Mouse (Mus musculus) lung, postnatal 0 days (tissue): ENCODE data around the gene Serinc3. TPM values are rescaled to one million over a fixed set of nuclear protein-coding genes. Genes with fewer than 3 reads are reported as not detected.

Experiments
- ATAC-seq: fragments of 200-750 bp; cut with Nextera tagmentation; 2 replicates; pipeline ENCODE4 v1.8.0; 2017; ENCODE audit warnings: moderate library complexity
- DNase-seq: peaks from one replicate; pipeline ENCODE4 v3.0.0-alpha.2; 2016; ENCODE audit warnings: low spot score
- H3K27ac ChIP-seq: fragments of 300-500 bp; sonication (generic); 2 replicates; pipeline ENCODE4 v1.5.1; 2014; ENCODE audit warnings: antibody characterized with exemption, mild to moderate bottlenecking, low read length, mixed read lengths
- H3K27me3 ChIP-seq: fragments of 300-500 bp; sonication (generic); replicated peaks from 2 replicates; pipeline ENCODE4 v1.6.1; 2014; ENCODE audit warnings: low read length, mixed read lengths; ENCODE audit not compliant: insufficient read depth
- H3K36me3 ChIP-seq: fragments of 300-500 bp; sonication (generic); 2 replicates; pipeline ENCODE4 v1.6.1; 2014; ENCODE audit warnings: low read length, mixed read lengths; ENCODE audit not compliant: insufficient read depth
- H3K4me1 ChIP-seq: fragments of 300-500 bp; sonication (generic); 2 replicates; pipeline ENCODE4 v1.6.1; 2014; ENCODE audit warnings: antibody characterized with exemption, low read depth, low read length, mixed read lengths; ENCODE audit not compliant: insufficient read depth
- H3K4me2 ChIP-seq: fragments of 300-500 bp; sonication (generic); replicated peaks from 2 replicates; pipeline ENCODE4 v1.6.1; 2014; ENCODE audit warnings: low read depth, mild to moderate bottlenecking, low read length, moderate library complexity, mixed read lengths
- H3K4me3 ChIP-seq: fragments of 300-500 bp; sonication (generic); 2 replicates; pipeline ENCODE4 v1.5.1; 2014; ENCODE audit warnings: low read depth, low read length
- H3K9ac ChIP-seq: fragments of 300-500 bp; sonication (generic); replicated peaks from 2 replicates; pipeline ENCODE4 v1.6.1; 2014; ENCODE audit warnings: low read depth, mild to moderate bottlenecking
- H3K9me3 ChIP-seq: fragments of 300-500 bp; sonication (generic); 2 replicates; pipeline ENCODE4 v1.6.1; 2016; ENCODE audit warnings: low read length, mixed read lengths
- CTCF ChIP-seq: IDR thresholded peaks from 2 replicates; pipeline ENCODE4 v1.5.1; 2016; ENCODE audit warnings: antibody characterized with exemption, mild to moderate bottlenecking
- EP300 ChIP-seq: IDR thresholded peaks from 2 replicates; pipeline ENCODE4 v1.6.1; 2016; ENCODE audit warnings: antibody characterized with exemption, mild to moderate bottlenecking, control low read depth
- WGBS: fragments of 180-500 bp; shearing (Covaris S2); extraction: QIAGEN DNeasy Blood & Tissue Kit; methylation state at CpG from one replicate; pipeline ENCODE4 v1.1.7; 2014; 5-methylcytosine and 5-hydroxymethylcytosine counted together
- polyA plus RNA-seq: library from polyadenylated mRNA; unstranded; fragments of >200 nt; fragmentation: Nextera tagmentation; extraction: Ambion mirVana; gene quantifications from 2 replicates; pipeline ENCODE4 v1.2.1, GENCODE M21; 2015

The Serinc3 gene
- polyA plus RNA-seq, 1 experiment from 2014 or later, result 106 TPM

DNA sequence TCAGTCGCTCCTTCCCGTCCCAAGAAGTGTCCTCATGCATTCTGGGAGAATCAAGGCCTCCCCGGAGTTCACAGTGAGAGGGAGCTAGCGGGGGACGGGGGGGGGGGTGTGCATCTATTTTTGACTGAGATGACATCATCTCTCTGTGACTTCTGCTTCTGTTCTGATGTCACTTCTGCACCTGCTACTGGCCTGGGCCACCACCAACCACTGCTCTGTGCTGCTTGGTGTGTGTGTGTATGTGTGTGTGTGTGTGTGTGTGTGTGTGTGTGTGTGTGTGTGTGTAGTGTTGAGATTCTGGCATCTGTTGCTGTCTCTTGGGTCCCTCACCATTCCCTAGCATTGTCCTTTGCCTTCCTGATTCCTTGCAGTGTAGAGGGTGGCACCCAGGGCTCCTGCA is 57.4 kb downstream of the Serinc3 start:
- H3K9me3 ChIP-seq, result no peaks in the 10 kb centered on the region
- H3K4me1 ChIP-seq, result no peaks in the 10 kb centered on the region
- DNase-seq (no peak), ATAC-seq (peak; percentile 22; the same call in 1 of the 2 replicates)
- no peaks in the 10 kb centered on the region for H3K27me3 ChIP-seq
- no peaks in the 10 kb centered on the region for H3K36me3 ChIP-seq
- no peak overlapping the region for H3K4me2 ChIP-seq
- 59% methylated on average over 5 of the region's 5 CpGs for WGBS
- no peak for TF ChIP-seq EP300
- no peak for TF ChIP-seq CTCF
- H3K9ac ChIP-seq, result no peak overlapping the region
- H3K27ac ChIP-seq, result no peak overlapping the region
- no peak overlapping the region for H3K4me3 ChIP-seq

DNA sequence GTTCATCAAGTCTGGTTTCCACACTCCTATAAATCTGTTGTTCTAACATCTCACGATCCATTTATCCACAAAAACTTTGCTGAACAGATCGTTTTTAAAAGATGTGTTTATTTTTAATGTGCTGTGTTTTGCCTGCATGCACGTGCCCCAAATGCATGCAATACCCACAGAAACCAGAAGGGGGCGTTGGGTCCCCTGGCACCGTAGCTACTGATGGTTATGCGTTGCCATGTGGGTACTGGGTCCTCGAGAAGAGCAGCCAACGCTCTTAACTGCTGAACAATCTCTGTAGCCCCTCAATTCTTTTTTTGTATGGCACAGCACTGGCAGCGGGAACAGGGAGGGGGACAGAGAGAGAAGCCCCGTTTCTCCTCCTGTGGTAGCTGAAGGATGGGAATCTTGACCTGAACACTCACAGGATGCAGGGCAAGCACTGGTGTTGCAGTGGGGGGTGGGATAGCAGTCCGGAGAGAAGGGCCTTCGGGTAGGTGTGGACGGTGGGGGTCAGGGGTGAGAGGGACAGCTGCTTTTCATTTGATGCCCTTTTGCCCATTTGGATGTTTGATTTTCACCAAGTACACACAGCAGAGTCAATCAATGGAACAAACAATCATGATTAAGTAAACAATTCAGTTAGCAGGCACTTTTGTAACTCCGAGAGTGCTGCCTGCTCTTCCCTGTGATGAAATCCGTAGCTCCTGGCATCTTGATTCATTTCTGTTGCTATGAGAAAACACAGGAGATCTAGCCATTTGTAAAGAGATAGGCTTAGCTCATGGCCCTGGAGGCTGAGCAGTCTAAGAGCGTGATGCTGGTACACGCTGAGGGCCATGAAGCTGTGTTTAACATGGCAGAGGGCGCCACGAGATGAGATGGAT is 58.3 kb downstream of the Serinc3 start:
- Histone ChIP-seq H3K9ac (no peak overlapping the region), H3K4me3 (no peak overlapping the region), H3K4me2 (no peak overlapping the region), H3K4me1 (no peaks in the 10 kb centered on the region), H3K9me3 (no peaks in the 10 kb centered on the region), H3K36me3 (no peaks in the 10 kb centered on the region), H3K27me3 (no peaks in the 10 kb centered on the region), H3K27ac (peak overlapping the region; percentile 27; the same call in 1 of the 2 replicates)
- TF ChIP-seq EP300, result no peak
- peak; percentile 87 for TF ChIP-seq CTCF
- DNase-seq, result peak; percentile 62
- WGBS, result 27% methylated on average over 19 of the region's 19 CpGs
- peak; percentile 15; the same call in 1 of the 2 replicates for ATAC-seq

DNA sequence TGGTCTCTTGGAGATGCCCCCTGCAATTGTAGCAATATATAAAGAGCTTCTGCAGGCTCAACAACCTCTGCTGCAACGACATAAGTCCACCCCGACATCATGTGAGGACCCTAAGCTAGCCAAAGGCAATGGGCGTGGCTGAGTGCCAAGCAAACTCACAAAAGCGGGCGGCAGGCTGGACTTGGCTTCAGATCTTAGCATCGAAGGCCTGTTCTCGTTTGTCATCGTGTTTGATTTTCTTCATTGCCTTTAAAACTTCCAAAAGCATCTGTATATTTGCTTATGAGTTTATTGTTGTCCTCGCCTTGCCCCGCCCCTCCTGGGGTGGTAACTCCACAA is 60.9 kb downstream of the Serinc3 start:
- no peaks in the 10 kb centered on the region for H3K36me3 ChIP-seq
- no peaks in the 10 kb centered on the region for H3K9me3 ChIP-seq
- H3K4me1 ChIP-seq, result no peaks in the 10 kb centered on the region
- no peak overlapping the region for H3K9ac ChIP-seq
- ATAC-seq (no peak), DNase-seq (no peak)
- WGBS, result 64% methylated on average over 10 of the region's 10 CpGs
- no peak overlapping the region for H3K27ac ChIP-seq
- H3K27me3 ChIP-seq, result no peaks in the 10 kb centered on the region
- no peak overlapping the region for H3K4me3 ChIP-seq
- no peak for TF ChIP-seq EP300
- no peak overlapping the region for H3K4me2 ChIP-seq

DNA sequence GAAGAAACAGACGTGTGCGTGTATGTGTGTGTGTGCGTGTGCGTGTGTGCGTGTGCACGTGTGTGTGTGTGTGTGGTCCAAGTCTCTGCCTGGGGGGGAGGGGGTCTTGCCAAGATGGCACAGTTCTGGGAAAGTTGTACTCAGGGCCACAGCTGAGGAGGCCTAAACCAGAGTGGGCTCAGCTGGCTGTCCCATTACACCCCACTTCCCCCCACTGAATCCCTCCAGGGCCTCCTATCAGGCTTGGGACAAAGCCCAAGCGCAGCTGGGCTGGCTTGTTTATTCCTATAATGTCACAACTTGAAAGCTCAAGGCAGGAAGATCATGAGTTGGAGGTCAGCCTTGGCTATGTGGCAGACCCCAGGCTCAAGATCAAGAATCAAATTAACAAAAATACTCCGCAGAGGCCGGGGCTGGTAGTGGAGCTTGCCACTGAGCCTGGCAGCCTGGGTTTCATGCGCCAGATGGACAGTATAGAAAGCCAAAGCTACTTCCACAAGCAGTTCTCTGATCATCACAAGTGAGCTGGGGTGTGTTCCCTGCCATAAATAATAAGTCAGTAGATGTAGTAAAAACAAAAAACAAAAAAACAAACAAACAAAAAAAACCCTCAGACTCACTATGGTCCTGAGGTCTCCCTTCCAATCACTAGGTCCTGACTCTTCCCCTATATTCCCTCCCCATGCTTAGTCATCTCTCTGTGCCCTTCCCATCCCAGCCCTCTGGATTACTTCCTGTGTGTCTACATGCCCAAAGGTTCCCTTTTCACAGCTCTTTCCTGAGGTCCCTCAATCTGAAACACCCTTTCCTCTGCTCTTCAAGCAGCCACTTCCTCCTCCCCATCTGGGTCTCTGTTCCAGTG is 61.5 kb downstream of the Serinc3 start:
- Histone ChIP-seq H3K4me1 (no peaks in the 10 kb centered on the region), H3K36me3 (no peaks in the 10 kb centered on the region), H3K9me3 (no peaks in the 10 kb centered on the region), H3K27ac (no peak overlapping the region), H3K27me3 (no peaks in the 10 kb centered on the region), H3K9ac (no peak overlapping the region), H3K4me2 (no peak overlapping the region), H3K4me3 (no peak overlapping the region)
- 85% methylated on average over 10 of the region's 10 CpGs for WGBS
- no peak for TF ChIP-seq CTCF
- TF ChIP-seq EP300, result no peak
- peak; percentile 60 for DNase-seq
- peak; percentile 50 for ATAC-seq

DNA sequence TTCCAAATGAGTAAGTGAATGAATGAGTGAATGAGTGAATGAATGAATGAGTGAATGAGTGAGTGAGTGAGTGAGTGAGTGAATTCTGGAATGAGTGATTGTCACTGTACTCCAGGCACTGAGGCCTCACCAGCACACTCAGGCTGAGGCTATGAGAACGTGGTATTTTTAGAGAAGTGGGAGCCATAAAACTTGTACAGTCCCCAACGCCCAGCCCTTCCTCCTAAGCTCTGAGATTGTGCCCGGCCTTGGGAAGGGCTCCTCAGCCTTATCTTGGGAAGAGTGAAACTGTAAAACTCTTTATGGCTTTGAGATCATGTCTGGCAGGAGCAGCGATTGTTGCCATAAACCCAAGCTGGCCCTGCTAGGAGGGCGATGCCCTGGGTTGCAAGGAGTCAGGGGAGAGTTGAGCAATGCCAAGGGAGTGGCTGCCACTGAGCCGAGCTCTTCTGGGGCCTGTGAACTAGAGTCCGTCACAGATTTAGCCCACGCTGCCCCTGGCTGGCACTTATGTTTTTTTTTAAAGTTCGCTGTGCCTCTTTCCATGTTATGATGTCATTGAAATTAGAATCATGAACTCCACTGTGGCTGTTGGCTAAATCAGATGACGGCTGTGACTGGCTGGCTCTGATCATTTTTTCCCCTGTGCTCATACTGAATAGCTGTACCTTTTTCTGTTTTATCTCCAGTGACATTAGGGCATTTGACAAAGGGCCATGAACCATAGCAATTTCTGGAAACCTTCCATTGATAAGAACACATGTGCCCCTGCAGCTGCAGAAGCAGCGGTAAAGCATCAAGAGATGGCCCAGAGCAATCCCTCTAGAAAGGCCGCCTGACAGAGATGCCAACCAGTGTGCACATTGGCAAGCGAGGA is 64.6 kb downstream of the Serinc3 start:
- TF ChIP-seq EP300 (no peak), CTCF (no peak)

More for the DNA sequence above, 64.6 kb downstream of the Serinc3 start:
- Histone ChIP-seq H3K27me3 (no peaks in the 10 kb centered on the region), H3K27ac (no peak overlapping the region), H3K9me3 (no peaks in the 10 kb centered on the region), H3K4me3 (no peak overlapping the region), H3K36me3 (no peaks in the 10 kb centered on the region), H3K9ac (no peak overlapping the region), H3K4me1 (no peaks in the 10 kb centered on the region), H3K4me2 (no peak overlapping the region)
- ATAC-seq (peak; percentile 47), DNase-seq (peak; percentile 48)
- 59% methylated on average over 13 of the region's 13 CpGs for WGBS
